Mouse (Mus musculus) lung, postnatal 10 days (tissue): Measurements from ENCODE around the gene Sirt2.

Experiments
- DNase-seq: peaks from one replicate; pipeline ENCODE4 v3.0.0; 2021

The Sirt2 gene

DNA sequence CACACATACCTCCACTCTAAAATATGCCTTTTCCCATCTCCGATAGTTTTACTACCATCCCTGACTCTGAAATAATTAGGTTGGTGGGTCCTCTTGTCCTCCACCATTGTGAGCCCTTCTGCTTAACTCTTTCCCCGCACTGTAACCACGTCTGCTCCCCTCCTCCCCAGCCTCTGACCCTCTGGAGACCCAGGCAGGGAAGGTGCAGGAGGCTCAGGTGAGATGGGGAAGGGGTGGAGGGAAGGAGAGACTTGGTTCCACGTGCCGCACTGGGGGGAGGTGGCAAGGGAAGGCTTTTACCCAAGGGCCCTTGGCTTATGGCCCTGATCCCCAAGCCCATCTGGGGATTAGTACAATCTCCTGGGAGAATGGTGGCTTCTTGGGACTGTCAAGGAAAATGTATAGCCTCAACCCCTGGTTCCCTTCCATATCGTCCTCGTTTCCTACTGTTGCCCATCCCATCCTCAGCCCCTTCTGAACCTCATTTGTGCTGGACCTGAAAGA is 979 bp downstream of the Sirt2 start, which contains the start of gene Nfkbib:
Gene Nfkbib (minus strand): TSS at position 51 of the 504 bp plus-strand sequence.
- DNase-seq, result no peak

DNA sequence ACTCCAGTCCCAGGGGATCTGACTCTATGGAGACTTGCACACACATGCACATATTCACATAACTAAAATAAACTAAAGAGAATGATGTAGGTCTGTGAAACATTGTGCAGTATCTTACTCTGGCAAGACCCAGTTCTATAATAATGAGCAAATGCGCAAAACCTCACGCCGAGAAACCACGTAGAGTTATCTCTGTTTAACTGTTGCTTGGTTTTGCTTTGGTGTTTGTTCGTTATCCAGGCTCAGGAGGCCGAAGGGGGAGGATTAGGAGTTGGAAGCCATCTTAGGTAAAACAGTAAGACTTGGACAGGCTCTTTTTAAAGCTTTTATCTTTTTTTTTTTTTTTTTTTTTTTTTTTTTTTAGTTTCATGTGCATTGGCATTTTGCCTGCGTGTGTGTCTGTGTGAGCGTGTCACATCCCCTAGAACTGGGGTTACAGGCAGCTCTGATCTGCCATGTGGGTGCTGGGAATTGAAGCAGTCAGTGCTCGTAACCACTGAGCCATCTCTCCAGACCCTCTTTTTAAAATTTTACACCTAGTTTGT is 3.0 kb downstream of the Sirt2 start:
- no peak for DNase-seq

DNA sequence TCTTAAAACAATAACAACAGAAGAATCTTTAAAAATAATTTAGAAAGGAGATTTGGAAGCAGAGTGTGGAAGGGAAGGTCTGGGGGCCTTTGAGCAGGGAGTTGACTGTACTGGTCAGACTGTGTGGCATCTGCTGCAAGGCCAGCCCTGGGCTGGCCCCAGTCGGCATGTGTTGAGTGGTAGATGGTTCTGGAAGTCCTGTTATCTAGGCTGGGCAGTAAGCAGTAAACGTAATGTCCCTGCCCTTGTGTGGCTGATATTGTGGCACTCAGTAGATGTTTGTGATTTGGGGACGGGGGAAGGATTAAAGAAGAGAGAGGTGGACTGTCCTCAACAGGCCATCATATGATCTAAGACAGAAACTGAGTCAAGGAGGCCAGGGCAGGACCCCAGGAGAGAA is 3.8 kb downstream of the Sirt2 start:
- DNase-seq, result no peak

DNA sequence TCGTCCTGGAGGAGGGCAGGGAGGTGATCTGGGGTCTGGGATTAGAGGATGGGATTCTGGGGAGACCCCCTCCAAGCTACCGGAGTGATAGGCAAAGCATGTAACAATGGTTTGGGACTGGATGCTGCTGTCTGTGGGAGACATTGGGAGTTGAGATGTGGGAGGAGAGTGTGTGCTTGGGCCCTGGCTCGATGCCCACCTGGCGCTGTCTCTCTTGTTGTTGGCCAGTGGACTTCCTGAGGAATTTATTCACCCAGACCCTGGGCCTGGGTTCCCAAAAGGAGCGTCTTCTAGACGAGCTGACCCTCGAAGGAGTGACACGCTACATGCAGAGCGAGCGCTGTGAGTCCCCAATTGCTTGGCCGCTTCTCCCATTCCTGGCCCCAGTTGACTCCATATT is 5.3 kb downstream of the Sirt2 start:
- DNase-seq, result peak; percentile 50

DNA sequence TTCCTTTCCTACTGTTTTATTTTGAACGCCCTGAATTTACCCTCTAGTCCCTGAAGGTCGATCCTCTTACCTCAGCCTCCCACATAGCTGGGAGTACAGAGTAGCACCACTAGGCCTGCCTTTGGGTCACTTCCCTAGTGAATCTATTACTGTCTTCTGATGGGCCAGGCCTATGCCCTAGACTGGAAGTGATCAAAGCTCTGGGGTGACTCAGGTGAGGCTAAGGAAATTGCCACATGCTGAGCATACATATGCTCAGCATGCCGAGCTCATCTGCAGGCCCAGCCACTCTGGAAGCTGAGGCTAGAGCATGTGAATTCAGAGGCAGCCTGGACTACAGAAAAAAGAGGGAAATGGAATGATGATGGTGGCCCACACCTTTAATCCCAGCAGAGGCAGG is 6.6 kb downstream of the Sirt2 start:
- DNase-seq, result no peak

DNA sequence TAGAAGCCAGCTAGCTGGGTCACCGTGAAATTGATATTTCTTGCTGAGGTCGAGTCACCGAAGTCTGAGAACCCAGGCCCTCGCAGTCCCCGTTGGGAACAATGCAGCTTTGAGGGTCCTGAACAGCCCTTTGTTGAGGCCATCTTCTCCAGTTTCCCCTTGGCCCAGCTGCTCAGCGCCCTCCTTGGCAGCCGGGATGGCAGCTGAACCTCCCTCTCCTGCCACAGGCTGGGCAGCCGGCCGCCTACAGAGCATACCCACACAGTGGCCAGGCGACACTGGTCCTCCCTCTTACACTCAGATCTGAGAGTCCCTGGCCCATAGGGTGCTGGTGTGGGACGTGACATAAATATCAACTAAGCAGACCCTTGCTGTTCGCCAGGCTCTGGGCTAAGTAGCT is 7.6 kb downstream of the Sirt2 start:
- DNase-seq, result no peak

DNA sequence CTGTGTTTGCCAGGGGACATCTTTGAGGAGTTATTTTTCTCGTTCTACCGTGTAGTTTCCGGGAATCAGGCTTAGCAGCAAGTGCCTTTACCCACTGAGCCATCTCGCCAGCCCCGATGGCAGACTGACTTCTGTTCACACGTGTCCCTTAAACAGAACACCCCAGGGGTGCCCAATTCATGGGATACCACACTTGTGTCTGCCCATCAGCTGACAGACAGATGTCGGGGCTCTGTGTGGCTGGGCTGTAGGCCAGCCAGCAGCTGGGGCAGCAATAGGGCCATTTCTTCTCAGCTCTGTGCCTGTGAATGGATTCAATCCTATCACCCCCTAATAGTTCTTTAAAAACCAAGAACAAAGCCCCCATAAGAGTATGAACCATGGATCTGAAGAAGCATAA is 8.6 kb downstream of the Sirt2 start:
- no peak for DNase-seq

DNA sequence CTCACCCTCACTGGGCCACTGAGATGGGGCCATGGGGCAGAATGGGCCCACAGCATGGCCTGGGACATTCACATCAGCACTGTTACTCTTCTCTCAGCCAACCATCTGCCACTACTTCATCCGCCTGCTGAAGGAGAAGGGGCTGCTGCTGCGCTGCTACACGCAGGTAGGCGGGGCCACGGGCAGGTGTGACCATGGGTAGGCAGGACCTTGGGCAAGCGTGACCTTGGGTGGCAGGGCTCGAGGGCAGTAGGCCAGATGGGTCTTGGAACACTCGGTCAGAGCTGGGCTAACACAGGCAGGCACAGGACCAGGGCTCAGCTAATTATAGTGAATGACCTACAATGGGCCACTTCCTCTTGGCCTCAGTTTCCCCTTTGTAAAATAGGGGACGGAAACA is 12.3 kb downstream of the Sirt2 start:
- DNase-seq, result no peak

DNA sequence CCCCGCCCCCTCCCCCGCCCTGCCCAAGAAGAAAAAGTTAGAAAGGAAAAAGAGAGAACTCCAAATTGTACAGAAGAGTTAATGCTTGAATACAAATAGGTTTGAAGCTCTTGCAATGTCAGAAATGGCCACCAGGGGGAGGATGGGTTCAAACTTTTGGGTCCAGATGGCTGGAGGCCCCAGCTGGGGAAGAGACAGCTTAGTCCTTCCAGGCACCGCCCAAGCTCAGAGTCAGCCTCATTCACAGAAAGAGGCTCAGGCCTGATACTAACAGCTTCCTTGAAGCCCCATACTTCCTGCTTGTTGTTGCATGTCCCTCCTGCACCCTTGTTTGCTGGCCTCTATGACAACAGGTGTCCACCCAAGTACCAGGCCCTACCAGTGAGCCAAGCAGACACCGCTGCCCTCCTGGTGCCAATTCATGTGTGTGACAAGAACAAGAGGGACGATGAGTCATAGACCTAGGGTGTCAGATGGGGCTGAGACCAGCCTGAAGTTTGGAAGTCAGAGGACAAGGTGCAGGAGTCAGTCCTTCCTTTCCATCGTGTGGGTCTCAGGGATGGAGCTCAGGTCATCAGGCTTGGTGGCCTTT is 13.6 kb downstream of the Sirt2 start:
- DNase-seq, result peak; percentile 94

DNA sequence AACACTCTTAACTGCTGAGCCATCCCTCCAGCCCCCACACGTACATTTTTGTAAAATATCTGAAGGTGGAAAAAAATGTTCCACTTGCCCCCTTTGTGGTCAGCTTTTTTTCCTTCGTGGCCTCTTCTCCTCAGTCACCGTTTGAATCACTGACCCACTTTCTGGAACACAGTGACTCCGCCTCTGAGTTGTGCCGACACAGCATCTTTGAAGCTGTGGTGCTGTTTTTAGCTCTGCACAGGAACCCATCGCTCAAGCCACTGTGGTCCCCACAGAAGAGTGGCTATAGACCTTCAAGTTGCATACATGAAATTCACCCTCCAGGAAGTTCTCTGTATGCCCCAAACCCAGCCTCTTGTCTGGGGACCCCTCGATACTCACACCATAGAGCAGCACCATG is 14.3 kb downstream of the Sirt2 start:
- DNase-seq, result no peak

DNA sequence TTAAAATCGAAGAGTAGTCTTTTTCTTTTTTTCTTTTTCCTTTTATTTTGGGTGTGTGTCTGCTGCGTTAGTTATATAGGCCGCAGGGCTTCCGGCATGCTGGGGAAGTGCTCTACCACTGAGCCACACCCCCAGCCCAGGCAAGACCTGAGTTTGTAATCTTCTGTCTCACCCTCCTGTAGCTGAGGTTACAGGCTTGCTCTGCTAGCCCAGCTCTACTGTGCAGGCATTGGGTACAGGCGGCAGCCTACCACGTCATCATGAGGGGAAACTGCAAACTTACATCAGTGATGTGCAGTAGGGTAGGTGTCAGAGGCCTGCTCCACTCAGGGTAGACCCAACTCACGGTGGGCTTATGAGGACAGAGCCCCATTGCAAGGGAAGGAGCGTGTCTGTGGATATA is 14.7 kb downstream of the Sirt2 start:
- DNase-seq, result no peak

DNA sequence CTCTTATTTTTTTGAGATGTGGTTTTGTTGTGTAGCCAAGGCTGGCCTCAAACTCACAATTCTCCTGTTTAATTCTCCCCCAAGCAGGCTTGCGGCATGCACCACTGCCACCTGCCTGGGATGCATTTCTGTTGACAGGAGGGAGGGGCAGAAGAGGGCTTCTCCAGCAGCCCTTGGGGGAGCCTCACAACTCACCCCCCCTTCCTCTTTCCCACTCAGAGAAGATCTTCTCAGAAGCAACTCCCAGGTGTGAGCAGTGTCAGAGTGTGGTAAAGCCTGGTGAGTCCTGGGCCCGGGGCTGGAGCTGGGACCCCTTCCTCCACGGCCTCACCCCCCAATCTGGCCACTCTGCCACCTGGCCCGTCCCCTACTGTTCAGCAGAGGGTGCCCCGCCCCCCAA is 18.6 kb downstream of the Sirt2 start:
- no peak for DNase-seq

DNA sequence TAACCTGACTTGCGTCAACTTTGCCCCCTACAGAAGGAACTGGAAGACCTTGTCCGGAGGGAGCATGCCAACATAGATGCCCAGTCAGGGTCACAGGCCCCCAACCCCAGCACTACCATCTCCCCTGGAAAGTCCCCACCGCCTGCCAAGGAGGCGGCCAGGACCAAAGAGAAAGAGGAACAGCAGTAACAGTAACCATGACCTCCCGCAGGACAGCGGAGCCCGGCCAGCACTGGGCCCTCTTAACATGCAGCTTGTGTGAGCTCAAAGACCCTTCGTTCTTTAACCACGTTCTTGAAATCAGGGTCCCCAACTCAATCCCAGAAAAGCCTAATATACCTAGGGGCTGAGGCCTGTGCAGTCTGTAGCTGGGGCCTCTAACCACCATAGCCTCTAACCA is 21.3 kb downstream of the Sirt2 start:
- DNase-seq, result no peak

DNA sequence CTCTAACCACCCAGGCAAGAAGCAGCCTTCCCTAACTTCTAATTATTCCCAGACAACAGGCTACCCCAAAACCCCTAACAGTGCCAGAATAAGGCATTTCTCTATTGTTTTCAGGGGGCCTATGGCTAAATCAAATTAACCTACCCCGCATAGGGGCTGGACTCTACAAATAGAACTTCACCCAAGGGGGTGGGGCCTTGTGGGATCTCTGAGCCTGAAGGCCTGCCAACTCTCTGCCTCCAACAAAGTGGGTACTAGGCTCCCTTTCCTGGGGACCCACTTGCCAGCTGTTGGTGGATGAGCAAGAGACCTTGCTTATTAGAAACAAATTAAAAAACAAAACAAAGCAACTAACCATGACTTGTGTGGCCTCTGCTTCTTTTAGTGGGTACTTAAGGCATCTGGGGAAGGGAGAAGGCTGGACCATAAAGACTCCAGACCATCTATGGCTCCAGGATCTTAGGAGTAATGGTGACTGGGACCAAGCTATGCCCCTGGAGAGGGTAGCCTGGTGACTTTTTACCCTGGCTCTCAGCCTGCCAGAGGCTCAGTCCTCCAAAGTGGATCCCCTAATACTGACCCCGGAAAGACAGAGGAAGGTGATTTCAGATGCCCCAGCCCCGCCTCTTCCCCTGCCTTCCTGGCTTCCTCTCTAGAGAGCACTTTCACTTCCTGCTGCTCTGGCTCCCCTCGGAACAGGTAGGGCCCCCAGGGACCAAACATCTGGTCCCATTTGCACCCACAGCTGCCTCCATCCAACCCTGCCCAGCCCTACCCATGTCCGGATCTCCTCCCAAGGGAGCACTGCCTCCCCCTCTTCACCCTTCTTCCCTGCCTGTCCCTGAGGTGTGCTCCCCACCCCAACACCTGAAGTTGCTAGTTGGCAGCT is 22.0 kb downstream of the Sirt2 start, which contains the start of gene Rinl:
Gene Rinl (plus strand): TSS at position 663 of the 889 bp plus-strand sequence.
- no peak for DNase-seq

DNA sequence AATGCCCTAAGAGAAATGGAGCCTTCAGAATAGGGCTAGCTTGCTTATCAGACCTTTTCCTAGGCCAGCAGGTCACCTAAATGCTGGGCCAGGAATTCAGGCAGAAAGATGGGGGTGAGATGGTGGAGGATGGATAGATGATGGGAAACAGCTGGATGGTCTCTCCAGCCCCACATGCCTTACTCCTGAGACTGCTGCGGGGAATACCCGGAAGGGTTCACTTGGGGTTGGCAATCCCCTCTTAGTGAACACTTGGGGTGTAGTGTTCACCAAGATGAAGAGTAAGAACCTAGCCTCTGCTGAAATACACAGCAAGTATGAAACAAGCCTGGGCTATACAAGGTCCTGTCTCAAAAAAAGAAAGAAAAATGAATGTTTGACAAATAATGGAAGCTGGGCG is 22.7 kb downstream of the Sirt2 start:
- DNase-seq, result no peak

DNA sequence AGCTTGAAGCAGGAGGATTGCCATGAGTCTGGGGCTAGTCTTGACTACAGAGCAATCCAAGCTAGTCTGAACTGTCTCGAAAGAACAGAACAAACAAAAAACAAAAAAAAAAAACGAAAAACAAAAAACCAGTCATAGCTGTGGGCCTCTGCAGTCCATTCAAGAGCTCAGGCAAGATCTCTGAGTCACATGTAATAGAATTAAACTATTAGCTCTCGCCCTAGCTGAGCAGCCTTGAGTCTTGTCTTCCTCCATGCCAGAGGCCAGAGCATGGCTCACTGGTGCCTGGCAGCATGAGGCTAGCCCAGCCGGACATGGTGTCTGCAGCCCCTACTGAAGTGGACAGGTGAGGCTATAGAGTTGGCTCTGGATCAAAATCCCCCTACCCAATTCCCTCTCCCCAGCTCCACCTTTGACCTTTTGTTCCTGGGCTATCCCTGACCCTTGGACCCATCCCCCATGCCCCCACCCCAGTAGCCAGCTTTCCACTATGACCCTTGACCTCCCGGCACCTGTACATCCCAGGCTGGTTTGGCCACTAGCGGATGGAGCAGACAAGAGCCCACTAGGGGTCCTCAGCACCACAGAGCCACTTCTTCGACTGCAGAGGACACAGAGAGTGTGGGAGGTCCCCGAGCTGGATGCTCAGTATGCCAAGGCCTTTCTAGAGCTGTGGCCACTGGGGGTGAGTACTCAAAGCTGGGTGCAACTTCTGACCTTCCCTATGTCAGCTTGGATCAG is 23.7 kb downstream of the Sirt2 start:
- DNase-seq, result peak; percentile 40

DNA sequence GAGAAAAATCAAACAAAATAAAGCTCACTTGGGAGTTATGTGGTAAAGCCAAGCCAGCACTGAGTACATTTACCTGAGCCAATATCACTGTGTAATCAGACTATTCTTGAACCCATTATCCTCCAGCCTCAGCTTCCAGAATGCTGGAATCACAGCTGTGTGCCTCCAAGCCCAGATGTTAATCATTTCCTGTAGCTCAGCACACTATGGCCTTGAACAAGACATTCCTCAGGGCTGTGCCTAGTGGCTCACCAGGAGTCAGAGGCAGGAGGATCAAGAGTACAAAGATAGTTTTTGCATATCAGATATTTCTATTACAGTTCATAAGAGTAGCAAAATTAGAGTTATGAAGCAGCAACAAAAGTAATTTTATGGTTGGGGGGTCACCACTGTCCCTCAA is 25.2 kb downstream of the Sirt2 start:
- DNase-seq, result no peak

DNA sequence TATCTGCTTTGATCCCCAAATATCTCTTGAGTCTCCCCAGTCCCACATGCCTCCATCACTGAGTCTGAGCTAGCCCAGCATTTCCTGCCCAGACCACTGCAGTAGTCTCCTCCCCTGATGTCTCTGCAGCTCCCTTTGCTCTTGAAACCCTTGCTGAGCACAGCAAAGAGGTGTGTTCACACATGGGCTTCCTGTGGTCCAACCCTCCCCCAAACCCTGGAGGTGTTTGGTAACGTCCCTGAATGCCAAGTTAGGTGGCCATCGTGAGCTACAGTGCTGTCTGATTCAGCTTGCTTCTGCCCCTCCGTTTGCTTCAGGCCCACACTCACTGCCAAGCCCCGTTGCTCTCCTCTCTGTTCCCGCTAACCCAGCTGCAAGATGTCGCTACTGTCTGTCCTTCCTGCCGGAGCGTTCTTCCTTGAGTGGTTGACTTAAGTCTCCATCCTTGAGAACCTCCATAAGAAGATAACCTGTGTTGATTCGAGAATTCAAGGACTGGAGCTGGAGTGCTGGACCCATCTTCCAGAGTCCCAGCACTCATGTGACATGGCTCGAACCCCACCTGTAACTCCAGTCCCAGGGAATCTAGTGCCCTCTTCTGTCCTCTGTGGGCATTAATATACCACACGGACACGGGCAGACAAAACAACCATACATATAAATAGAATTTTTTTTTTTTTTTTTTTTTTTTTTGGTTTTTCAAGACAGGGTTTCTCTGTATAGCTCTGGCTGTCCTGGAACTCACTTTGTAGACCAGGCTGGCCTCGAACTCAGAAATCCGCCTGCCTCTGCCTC is 26.1 kb downstream of the Sirt2 start:
- no peak for DNase-seq

DNA sequence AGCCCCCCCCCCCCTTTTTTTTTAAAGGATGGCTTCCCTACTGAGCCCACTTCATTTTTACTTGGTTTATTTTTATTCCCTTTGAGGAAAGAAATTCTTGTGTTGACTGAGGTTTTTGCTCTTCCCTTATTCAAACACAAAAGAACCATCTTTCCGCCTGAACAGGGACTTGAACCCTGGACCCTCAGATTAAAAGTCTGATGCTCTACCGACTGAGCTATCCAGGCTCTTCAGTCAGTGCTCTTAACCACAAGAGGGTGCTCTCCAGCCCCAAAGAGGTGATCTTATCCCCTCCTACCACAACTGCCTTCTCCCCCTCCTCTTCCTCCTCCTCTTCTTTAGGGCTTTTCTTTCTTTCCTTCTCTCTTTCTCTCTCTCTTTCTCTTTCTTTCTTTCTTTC is 27.3 kb downstream of the Sirt2 start:
- DNase-seq, result peak; percentile 66

DNA sequence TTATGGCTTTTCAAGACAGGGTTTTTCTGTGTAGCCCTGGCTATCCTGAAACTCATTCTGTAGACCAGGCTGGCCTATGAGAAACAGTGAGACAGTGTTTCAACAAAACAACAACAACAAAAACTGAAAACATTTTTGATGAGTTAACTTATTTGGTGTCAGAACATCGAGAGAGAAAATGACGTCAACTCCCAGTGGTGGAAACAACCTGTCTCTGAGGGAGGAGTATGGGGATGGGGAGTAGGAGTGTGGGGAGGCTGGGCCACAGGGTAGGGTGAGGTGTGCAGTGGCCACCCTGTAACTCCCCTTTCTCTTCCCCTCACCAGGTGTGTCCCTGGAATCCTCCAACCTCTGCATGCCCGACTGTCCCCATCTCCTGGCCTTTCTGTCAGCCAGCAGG is 28.0 kb downstream of the Sirt2 start:
- no peak for DNase-seq

DNA sequence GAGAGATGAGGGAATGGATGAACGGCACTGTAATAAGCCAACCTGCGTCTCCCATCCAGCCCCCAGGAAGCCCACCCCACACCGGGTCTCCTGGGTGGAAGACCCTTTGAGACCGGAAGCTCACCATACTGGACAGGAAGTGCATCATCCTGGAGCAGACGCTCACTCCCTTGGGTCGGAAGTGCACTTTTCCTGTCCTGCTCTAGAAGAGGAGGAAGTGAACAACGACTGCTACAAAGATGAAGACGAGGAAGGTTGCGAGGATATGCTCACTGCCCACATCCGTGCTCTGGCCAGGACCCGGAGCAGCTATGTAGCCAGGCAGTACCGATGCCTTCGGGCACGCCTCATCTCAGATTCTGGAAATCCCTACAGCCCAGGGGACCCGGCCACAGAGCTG is 29.3 kb downstream of the Sirt2 start:
- DNase-seq, result peak; percentile 33

DNA sequence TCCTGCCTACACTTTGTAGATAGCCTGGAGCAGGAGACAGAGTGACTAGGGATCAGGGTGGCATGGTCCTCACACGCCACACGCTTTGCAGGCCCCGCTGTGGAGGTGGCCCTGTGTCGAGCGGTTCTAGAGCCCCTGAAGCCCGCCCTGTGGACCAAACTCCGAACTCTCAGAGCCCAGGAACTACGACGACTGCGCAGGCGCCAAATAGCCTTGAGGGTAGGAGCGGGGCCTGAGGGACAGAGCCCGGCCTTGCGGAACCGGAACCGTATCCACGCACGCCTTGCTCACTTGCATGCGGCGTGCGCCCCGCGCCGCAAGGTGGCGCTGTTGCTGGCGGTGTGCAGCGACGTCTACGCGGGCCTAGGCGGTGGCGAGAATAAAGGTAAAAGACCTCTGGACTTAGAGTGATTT is 30.0 kb downstream of the Sirt2 start:
- peak; percentile 90 for DNase-seq
